Mouse (Mus musculus) midbrain, embryonic 15.5 days (tissue): ENCODE results near the gene Kdsr. TPM values are rescaled to one million over a fixed set of nuclear protein-coding genes. Genes with fewer than 3 reads are reported as not detected.

Source experiments
- ATAC-seq: fragments of 200-750 bp; cut with Nextera tagmentation; replicated peaks from 2 replicates; pipeline ENCODE4 v1.8.0; 2017; ENCODE audit warnings: moderate TSS enrichment
- H3K27ac ChIP-seq: fragments of 300-500 bp; sonication (generic); 2 replicates; pipeline ENCODE4 v1.5.1; 2015; ENCODE audit warnings: mild to moderate bottlenecking, inconsistent platforms
- H3K27me3 ChIP-seq: fragments of 300-500 bp; sonication (generic); replicated peaks from 2 replicates; pipeline ENCODE4 v1.6.1; 2015; ENCODE audit warnings: inconsistent platforms
- H3K36me3 ChIP-seq: fragments of 300-500 bp; sonication (generic); replicated peaks from 2 replicates; pipeline ENCODE4 v1.6.1; 2015; ENCODE audit warnings: inconsistent platforms
- H3K4me1 ChIP-seq: fragments of 300-500 bp; sonication (generic); 2 replicates; pipeline ENCODE4 v1.6.1; 2015; ENCODE audit warnings: inconsistent platforms
- H3K4me2 ChIP-seq: fragments of 300-500 bp; sonication (generic); 2 replicates; pipeline ENCODE4 v1.6.1; 2015; ENCODE audit warnings: inconsistent platforms, mild to moderate bottlenecking, moderate library complexity
- H3K4me3 ChIP-seq: fragments of 300-500 bp; sonication (generic); 2 replicates; pipeline ENCODE4 v1.5.1; 2015; ENCODE audit warnings: mild to moderate bottlenecking, inconsistent platforms
- H3K9ac ChIP-seq: fragments of 300-500 bp; sonication (generic); 2 replicates; pipeline ENCODE4 v1.6.1; 2015; ENCODE audit warnings: mild to moderate bottlenecking, inconsistent platforms
- H3K9me3 ChIP-seq: fragments of 300-500 bp; sonication (generic); 2 replicates; pipeline ENCODE4 v1.6.1; 2016; ENCODE audit warnings: inconsistent platforms
- WGBS: fragments of 180-500 bp; shearing (Covaris S2); methylation state at CpG from one replicate; pipeline ENCODE4 v1.1.7; 2015; ENCODE audit warnings: mixed read lengths; 5-methylcytosine and 5-hydroxymethylcytosine counted together
- polyA plus RNA-seq: library from polyadenylated mRNA; unstranded; fragments of >200 nt; fragmentation: Nextera tagmentation; extraction: Ambion mirVana; gene quantifications from 2 replicates; pipeline ENCODE4 v1.2.1, GENCODE M21; 2015

The Kdsr gene
- polyA plus RNA-seq, 1 experiment from 2014 or later: 14.9 TPM

GRCm38 (mm10) chr1:106764281-106764680 is 4.8 kb upstream of the Kdsr start:
- Histone ChIP-seq H3K9me3 (no peaks in the 10 kb centered on the region), H3K4me2 (no peak overlapping the region), H3K36me3 (peaks cover 8% of the 10 kb centered on the region; the same call in 1 of the 2 replicates), H3K27me3 (no peaks in the 10 kb centered on the region), H3K27ac (no peak overlapping the region), H3K4me1 (0 out of 2 replicates have a peak, but pooled peaks cover 3% of the 10 kb centered on the region), H3K9ac (no peak overlapping the region), H3K4me3 (no peak overlapping the region)
- WGBS: 94% methylated on average over 3 of the region's 3 CpGs
- ATAC-seq: no peak

- H3K4me2 ChIP-seq: peak overlapping the region; percentile 95
- H3K9ac ChIP-seq: no peak overlapping the region
- no peaks in the 10 kb centered on the region for H3K27me3 ChIP-seq
- no peak overlapping the region for H3K4me3 ChIP-seq
- ATAC-seq: no peak
- H3K9me3 ChIP-seq: no peaks in the 10 kb centered on the region
- peaks cover 16% of the 10 kb centered on the region for H3K4me1 ChIP-seq
- 90% methylated on average over 3 of the region's 3 CpGs for WGBS
- H3K27ac ChIP-seq: 0 out of 2 replicates have a peak overlapping the region, but pooled peaks have one; percentile 7
- no peaks in the 10 kb centered on the region for H3K36me3 ChIP-seq
These were observed 1.2 kb upstream of the Kdsr start for GRCm38 (mm10) chr1:106760750-106761149.

GRCm38 (mm10) chr1:106758734-106759571 is 574 bp downstream of the Kdsr start:
- Histone ChIP-seq H3K4me1 (peaks cover 16% of the 10 kb centered on the region), H3K9me3 (no peaks in the 10 kb centered on the region), H3K36me3 (no peaks in the 10 kb centered on the region; the same call in 1 of the 2 replicates), H3K27me3 (no peaks in the 10 kb centered on the region), H3K9ac (peak overlapping the region; percentile 64), H3K4me2 (peak overlapping the region; percentile 95), H3K27ac (peak overlapping the region; percentile 90), H3K4me3 (peak overlapping the region; percentile 72)
- WGBS: 4% methylated on average over 34 of the region's 34 CpGs
- peak; percentile 37 for ATAC-seq

- Histone ChIP-seq H3K9ac (no peak overlapping the region), H3K36me3 (no peaks in the 10 kb centered on the region; the same call in 1 of the 2 replicates), H3K4me2 (no peak overlapping the region), H3K4me1 (peaks cover 16% of the 10 kb centered on the region), H3K9me3 (no peaks in the 10 kb centered on the region), H3K27me3 (no peaks in the 10 kb centered on the region), H3K4me3 (no peak overlapping the region), H3K27ac (no peak overlapping the region)
- no peak for ATAC-seq
- 91% methylated on average over 4 of the region's 4 CpGs for WGBS
These were observed 2.9 kb downstream of the Kdsr start for GRCm38 (mm10) chr1:106756633-106757032.

DNA sequence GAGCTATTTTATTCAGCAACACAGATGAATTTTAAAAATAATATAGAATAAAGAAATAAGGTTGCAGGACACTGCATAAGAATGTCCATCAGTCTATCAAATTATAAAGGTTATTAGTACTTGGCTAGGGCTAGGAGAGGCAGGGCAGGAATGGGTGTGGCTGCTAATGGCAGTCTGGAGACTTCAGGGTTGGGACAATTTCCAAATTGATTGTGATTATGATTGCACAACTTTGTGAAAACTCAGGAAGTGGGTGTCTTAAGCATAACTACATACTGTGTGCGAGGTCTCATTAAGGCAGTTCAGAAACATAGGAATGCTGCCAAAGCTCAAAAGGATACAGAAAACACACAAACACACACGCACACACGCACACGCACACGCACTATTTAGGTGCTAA is 7.5 kb downstream of the Kdsr start:
- no peak for ATAC-seq
- no peaks in the 10 kb centered on the region for H3K9me3 ChIP-seq
- no peaks in the 10 kb centered on the region for H3K27me3 ChIP-seq
- no peak overlapping the region for H3K4me2 ChIP-seq
- 96% methylated on average over 5 of the region's 5 CpGs for WGBS
- H3K9ac ChIP-seq: no peak overlapping the region
- peaks cover 3% of the 10 kb centered on the region for H3K36me3 ChIP-seq
- H3K4me1 ChIP-seq: no peaks in the 10 kb centered on the region
- no peak overlapping the region for H3K4me3 ChIP-seq
- no peak overlapping the region for H3K27ac ChIP-seq

DNA sequence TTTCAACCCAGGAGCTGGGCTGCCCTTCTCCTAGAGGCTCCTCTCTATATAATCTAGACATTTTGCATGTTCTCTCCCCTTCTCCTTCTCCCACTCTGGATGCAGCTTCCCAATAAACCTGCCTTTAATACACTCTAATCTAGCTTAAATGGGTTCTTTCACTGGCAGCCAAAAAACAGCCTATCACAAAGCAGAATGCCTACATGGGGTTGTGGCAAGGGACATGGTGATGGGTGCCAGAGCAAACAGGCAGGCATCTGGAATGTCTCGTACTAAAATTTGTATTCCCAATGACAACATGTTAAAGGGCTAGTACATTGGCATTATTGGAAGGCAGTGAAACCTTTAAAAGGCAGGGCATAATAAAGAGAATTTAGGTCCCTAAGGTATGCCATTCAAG is 8.9 kb downstream of the Kdsr start:
- no peak overlapping the region for H3K27ac ChIP-seq
- no peaks in the 10 kb centered on the region for H3K4me1 ChIP-seq
- H3K9me3 ChIP-seq: no peaks in the 10 kb centered on the region
- H3K36me3 ChIP-seq: peaks cover 11% of the 10 kb centered on the region
- no peak for ATAC-seq
- H3K4me2 ChIP-seq: no peak overlapping the region
- H3K9ac ChIP-seq: no peak overlapping the region
- H3K4me3 ChIP-seq: no peak overlapping the region
- H3K27me3 ChIP-seq: no peaks in the 10 kb centered on the region
- WGBS: 87% methylated on average over 1 of the region's 1 CpGs

GRCm38 (mm10) chr1:106748555-106749315 is 10.8 kb downstream of the Kdsr start:
- Histone ChIP-seq H3K9ac (no peak overlapping the region), H3K27ac (no peak overlapping the region), H3K9me3 (no peaks in the 10 kb centered on the region), H3K36me3 (peaks cover 11% of the 10 kb centered on the region; the same call in 1 of the 2 replicates), H3K4me2 (no peak overlapping the region), H3K4me1 (no peaks in the 10 kb centered on the region), H3K27me3 (no peaks in the 10 kb centered on the region), H3K4me3 (no peak overlapping the region)
- ATAC-seq: no peak
- 90% methylated on average over 6 of the region's 6 CpGs for WGBS

DNA sequence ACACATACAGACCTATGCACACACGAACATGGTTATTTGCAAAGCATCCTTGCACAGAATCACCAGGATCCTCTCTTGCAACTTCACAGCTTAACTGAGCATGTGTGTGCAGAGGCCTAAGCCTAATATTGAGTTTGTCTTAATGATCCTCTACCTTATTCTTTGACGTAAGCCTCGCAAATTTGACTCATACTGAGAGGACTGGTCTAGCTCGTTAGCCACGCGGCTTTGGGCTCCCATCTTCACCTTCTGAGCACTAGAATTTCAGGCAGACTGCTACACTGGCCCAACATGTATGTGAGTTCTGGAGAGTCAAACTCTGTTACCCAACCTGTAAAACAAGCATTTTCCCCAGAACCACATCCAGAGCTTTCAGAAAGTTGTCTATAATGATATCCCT is 16.5 kb downstream of the Kdsr start:
- Histone ChIP-seq H3K27me3 (no peaks in the 10 kb centered on the region), H3K4me3 (no peak overlapping the region), H3K4me2 (no peak overlapping the region), H3K9ac (no peak overlapping the region), H3K9me3 (no peaks in the 10 kb centered on the region), H3K4me1 (no peaks in the 10 kb centered on the region), H3K27ac (no peak overlapping the region), H3K36me3 (peaks cover 11% of the 10 kb centered on the region; the same call in 1 of the 2 replicates)
- no peak for ATAC-seq
- WGBS: 89% methylated on average over 6 of the region's 6 CpGs

GRCm38 (mm10) chr1:106740735-106741134 is 18.8 kb downstream of the Kdsr start:
- no peak for ATAC-seq
- no peaks in the 10 kb centered on the region for H3K27me3 ChIP-seq
- no peaks in the 10 kb centered on the region for H3K4me1 ChIP-seq
- 94% methylated on average over 4 of the region's 4 CpGs for WGBS
- no peak overlapping the region for H3K27ac ChIP-seq
- H3K9me3 ChIP-seq: no peaks in the 10 kb centered on the region
- no peak overlapping the region for H3K9ac ChIP-seq
- H3K4me3 ChIP-seq: no peak overlapping the region
- H3K36me3 ChIP-seq: peaks cover 3% of the 10 kb centered on the region; the same call in 1 of the 2 replicates
- no peak overlapping the region for H3K4me2 ChIP-seq

DNA sequence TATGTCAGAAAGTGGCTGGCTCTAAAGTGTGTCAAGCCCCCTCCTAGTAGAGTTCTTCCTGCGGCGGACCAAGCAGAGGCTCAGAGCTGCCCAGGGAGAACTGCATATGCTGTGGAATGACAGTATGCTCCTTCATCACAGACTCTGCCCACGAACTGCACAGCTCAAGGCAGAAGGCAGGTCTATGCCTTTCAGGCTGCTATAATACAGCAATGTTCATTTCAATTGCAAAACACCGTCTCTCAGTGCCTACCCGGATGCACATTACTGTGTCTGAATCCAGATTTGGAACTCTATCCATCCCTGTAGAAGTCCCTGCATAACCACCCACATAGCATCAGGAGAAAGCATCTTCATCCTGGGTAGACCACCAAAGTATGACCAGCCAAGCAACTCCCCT is 19.7 kb downstream of the Kdsr start:
- no peak for ATAC-seq
- Histone ChIP-seq H3K4me3 (no peak overlapping the region), H3K27ac (no peak overlapping the region), H3K4me1 (no peaks in the 10 kb centered on the region), H3K36me3 (peaks cover 3% of the 10 kb centered on the region; the same call in 1 of the 2 replicates), H3K27me3 (no peaks in the 10 kb centered on the region), H3K9ac (no peak overlapping the region), H3K4me2 (no peak overlapping the region), H3K9me3 (no peaks in the 10 kb centered on the region)
- WGBS: 94% methylated on average over 5 of the region's 5 CpGs

DNA sequence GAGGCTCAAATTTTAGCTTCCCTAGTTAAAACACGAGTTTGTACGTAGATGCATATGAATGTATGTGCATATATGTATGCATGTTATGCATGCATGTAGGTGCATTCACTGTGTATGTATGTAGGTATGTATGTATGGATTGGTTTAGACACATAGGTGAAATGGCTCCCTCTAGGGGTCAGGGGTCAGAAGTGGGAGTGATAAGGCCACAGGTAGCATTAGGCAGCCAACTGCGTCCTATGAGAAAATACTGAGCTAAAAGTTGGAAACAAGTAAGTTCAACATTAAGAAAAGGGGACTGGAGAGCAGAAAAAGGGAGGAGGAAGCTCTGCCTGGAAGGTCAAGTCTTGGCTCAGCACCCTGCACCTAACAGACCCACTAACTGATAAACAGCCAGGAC is 21.4 kb downstream of the Kdsr start:
- 86% methylated on average over 3 of the region's 3 CpGs for WGBS
- no peak for ATAC-seq
- H3K27me3 ChIP-seq: no peaks in the 10 kb centered on the region

DNA sequence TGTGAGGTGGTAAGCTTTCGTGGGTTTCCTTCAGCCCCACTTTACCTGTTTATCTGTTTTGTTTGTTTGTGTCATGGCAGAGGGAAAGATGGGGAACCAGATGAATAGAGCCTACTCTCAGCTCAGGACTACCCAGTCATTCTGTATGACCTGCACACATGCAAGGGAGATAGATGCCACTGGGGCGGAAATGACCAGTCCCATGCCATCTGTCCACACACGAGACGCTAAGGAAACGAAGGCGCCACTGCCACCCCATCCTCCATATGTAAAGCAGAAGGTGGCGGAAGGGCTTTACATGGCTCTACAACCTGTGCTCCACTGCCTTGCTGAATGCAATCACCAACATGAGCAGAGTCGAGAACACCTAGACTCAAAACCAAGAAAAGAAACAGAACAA is 23.3 kb downstream of the Kdsr start:
- Histone ChIP-seq H3K4me1 (no peaks in the 10 kb centered on the region), H3K36me3 (peaks cover 8% of the 10 kb centered on the region; the same call in 1 of the 2 replicates), H3K27ac (no peak overlapping the region), H3K27me3 (no peaks in the 10 kb centered on the region), H3K4me3 (no peak overlapping the region), H3K4me2 (no peak overlapping the region), H3K9me3 (no peaks in the 10 kb centered on the region), H3K9ac (no peak overlapping the region)
- ATAC-seq: no peak
- 88% methylated on average over 8 of the region's 8 CpGs for WGBS

More for the DNA sequence above, 21.4 kb downstream of the Kdsr start:
- H3K4me1 ChIP-seq: no peaks in the 10 kb centered on the region
- no peak overlapping the region for H3K4me3 ChIP-seq
- no peaks in the 10 kb centered on the region for H3K9me3 ChIP-seq
- H3K36me3 ChIP-seq: peaks cover 8% of the 10 kb centered on the region; the same call in 1 of the 2 replicates
- H3K4me2 ChIP-seq: no peak overlapping the region
- H3K9ac ChIP-seq: no peak overlapping the region
- no peak overlapping the region for H3K27ac ChIP-seq
